Mouse (Mus musculus) G1E (cell line): ENCODE measurements at regions not wholly inside any gene's neighbourhood (a gene's known extent, or its start where the extent isn't known, plus 50 kb on each side); places are given as distances from the start of the nearest gene placed in this dataset.

Source experiments
- CTCF ChIP-seq: IDR thresholded peaks from 2 replicates; pipeline ENCODE4 v1.5.1; 2012; ENCODE audit warnings: low read depth, low read length, inconsistent platforms, mixed read lengths
- GATA1 ChIP-seq: IDR thresholded peaks from 2 replicates; pipeline ENCODE4 v1.6.1; 2012; ENCODE audit warnings: borderline replicate concordance, low read length, inconsistent platforms, mixed read lengths
- POLR2AphosphoS5 ChIP-seq: IDR thresholded peaks from 2 replicates; pipeline ENCODE4 v1.6.1; 2012; ENCODE audit warnings: low read depth, low read length, inconsistent platforms; ENCODE audit not compliant: insufficient replicate concordance
- TAL1 ChIP-seq: conservative IDR thresholded peaks from 2 replicates; pipeline ENCODE4 v1.6.1; 2012; ENCODE audit warnings: low read depth, low read length, inconsistent platforms, mixed read lengths

DNA sequence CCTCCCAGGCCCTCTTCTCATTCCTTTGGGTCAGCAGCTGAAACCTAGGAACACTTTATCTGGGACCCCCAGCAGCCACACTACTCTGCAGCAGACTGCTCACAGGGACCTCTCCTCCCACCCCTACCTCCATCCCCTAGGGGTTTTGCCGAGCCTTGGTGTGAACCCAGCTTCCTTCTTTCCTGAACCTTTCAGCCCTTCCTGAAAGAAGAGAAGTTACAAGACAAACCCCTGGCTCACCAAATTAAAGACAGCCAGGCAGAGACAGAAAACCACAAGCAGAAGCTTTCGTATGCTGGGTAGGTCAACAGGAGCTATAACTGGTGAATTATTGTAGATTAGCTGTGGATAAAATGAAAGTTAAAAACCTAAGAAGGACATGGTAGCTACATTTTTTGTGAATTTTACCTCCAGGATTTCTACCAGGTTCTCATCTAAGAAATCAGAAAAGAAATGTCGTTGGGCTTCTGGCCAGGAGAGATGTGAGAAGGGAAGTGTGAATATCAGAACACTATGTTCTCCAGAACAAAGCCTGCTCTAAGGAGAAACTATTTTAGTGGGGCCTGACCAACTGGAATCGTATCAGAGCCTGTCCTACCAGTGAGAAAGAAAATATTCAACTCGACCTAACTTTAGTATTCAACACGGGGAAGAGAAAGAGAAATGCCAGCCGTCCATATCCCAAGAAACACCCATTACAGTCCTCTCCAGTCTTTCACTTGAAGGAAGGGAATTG lies 147.4 kb downstream of the Snx18 start:
- TF ChIP-seq CTCF (no peak), TAL1 (no peak), GATA1 (no peak), POLR2AphosphoS5 (no peak)
